In the genomic region with DNA sequence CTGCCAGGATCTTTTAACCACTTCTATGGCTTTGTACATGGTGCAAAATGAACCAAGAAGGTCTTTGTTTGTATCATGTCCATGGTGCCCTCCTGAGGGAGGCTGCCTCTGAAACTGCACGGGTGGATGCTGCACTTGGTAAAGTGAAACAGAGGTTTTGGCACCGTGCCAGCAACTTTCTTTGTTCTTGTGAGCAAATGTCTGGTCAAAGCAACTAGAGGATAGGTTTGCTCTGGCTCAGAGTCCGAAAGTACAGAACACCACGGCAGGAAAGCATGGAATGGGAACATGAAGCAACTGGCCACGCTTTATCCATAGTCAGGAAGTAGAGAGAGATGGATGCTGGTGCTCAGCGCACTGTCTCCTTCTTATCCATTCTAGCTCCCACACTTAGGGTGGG, we compare ENCODE assay signal across 17 mouse cellular contexts. TPM values are rescaled to one million over a fixed set of nuclear protein-coding genes. Genes with fewer than 3 reads are reported as not detected.
DNase-seq lines count a peak whose midpoint lies in the region; ATAC-seq lines count a peak whose summit lies in the region.
"Had no signal": no experiment of that assay in that cellular context is flagged by ENCODE, and none has a peak within 500 bp of the region (broad histone marks: within the 10 kb centered on the region; RNA-seq: fewer than 3 reads in every experiment).

No protein-coding gene starts in this region.

- H3K9me3 ChIP-seq in heart, embryonic 11.5 days (replicated peaks; ENCODE audit: control insufficient read depth, low read length), result no peaks in the 10 kb centered on the region
- no peaks in the 10 kb centered on the region for H3K9me3 ChIP-seq in liver, embryonic 12.5 days (replicated peaks)
- H3K9me3 ChIP-seq in stomach, embryonic 15.5 days, result no peaks in the 10 kb centered on the region
- H3K9me3 ChIP-seq: embryonic facial prominence, embryonic 13.5 days; forebrain, embryonic 15.5 days; intestine, embryonic 15.5 days; limb, embryonic 13.5 days had no signal

- no peaks in the 10 kb centered on the region for H3K4me1 ChIP-seq in heart, embryonic 11.5 days (ENCODE audit: control insufficient read depth, insufficient read depth, low read length)
- no peaks in the 10 kb centered on the region for H3K4me1 ChIP-seq in liver, embryonic 12.5 days
- no peaks in the 10 kb centered on the region for H3K4me1 ChIP-seq in stomach, embryonic 15.5 days
- H3K4me1 ChIP-seq: embryonic facial prominence, embryonic 13.5 days; forebrain, embryonic 15.5 days; intestine, embryonic 15.5 days had no signal

- no peak overlapping the region for H3K4me3 ChIP-seq in heart, embryonic 11.5 days (ENCODE audit: low read depth, low read length)
- no peak overlapping the region for H3K4me3 ChIP-seq in liver, embryonic 12.5 days
- H3K4me3 ChIP-seq in stomach, embryonic 15.5 days (replicated peaks), result no peak overlapping the region
- H3K4me3 ChIP-seq: embryonic facial prominence, embryonic 13.5 days; forebrain, embryonic 15.5 days; intestine, embryonic 15.5 days; limb, embryonic 13.5 days had no signal

- 0 out of 2 replicates have a peak, but pooled peaks have one; percentile 16 for ATAC-seq in heart, embryonic 11.5 days (replicated peaks; ENCODE audit: insufficient number of reproducible peaks, low FRiP score, low TSS enrichment)
- ATAC-seq in liver, embryonic 12.5 days, result no peak
- ATAC-seq in stomach, embryonic 15.5 days (ENCODE audit: insufficient read depth, low FRiP score, low read depth), result peak; percentile 14; the same call in 1 of the 2 replicates
- no peak for ATAC-seq in activated CD4-positive, CD25-positive, alpha-beta regulatory T cell, adult 4 months
- ATAC-seq: forebrain, embryonic 15.5 days; intestine, embryonic 15.5 days had no signal

- no peak overlapping the region for H3K9ac ChIP-seq in heart, embryonic 11.5 days (ENCODE audit: low read depth, low read length)
- H3K9ac ChIP-seq in liver, embryonic 12.5 days, result no peak overlapping the region
- H3K9ac ChIP-seq in stomach, embryonic 15.5 days, result no peak overlapping the region
- H3K9ac ChIP-seq: embryonic facial prominence, embryonic 13.5 days; forebrain, embryonic 15.5 days; intestine, embryonic 15.5 days; limb, embryonic 13.5 days had no signal

- no peaks in the 10 kb centered on the region for H3K36me3 ChIP-seq in heart, embryonic 11.5 days (ENCODE audit: control insufficient read depth, insufficient read depth, low read length)
- H3K36me3 ChIP-seq in liver, embryonic 12.5 days, result no peaks in the 10 kb centered on the region
- no peaks in the 10 kb centered on the region for H3K36me3 ChIP-seq in stomach, embryonic 15.5 days
- H3K36me3 ChIP-seq: embryonic facial prominence, embryonic 13.5 days; forebrain, embryonic 15.5 days; intestine, embryonic 15.5 days; limb, embryonic 13.5 days had no signal

- no peak overlapping the region for H3K27ac ChIP-seq in heart, embryonic 11.5 days (ENCODE audit: low read depth, low read length)
- H3K27ac ChIP-seq in liver, embryonic 12.5 days, result no peak overlapping the region
- H3K27ac ChIP-seq in stomach, embryonic 15.5 days, result no peak overlapping the region
- H3K27ac ChIP-seq: embryonic facial prominence, embryonic 13.5 days; forebrain, embryonic 15.5 days; intestine, embryonic 15.5 days; limb, embryonic 13.5 days had no signal

- DNase-seq in heart, adult 9 months (ENCODE audit: low spot score in 2 of 2), result no peak
- peak; percentile 20 for DNase-seq in liver
- DNase-seq in testis, postnatal 10 days (ENCODE audit: low spot score), result peak; percentile 74
- DNase-seq in testis, postnatal 14 days (ENCODE audit: low spot score), result no peak
- DNase-seq: cerebellum, adult 9-11 months; gastrocnemius, postnatal 36 days had no signal

- WGBS in heart, embryonic 11.5 days (ENCODE audit: insufficient replicate concordance), result 68% methylated on average over 6 of the region's 6 CpGs
- 66% methylated on average over 6 of the region's 6 CpGs for WGBS in liver, embryonic 12.5 days (ENCODE audit: insufficient replicate concordance)
- WGBS in stomach, embryonic 15.5 days, result 54% methylated on average over 6 of the region's 6 CpGs

- no peak overlapping the region for H3K4me2 ChIP-seq in heart, embryonic 11.5 days
- no peak overlapping the region for H3K4me2 ChIP-seq in liver, embryonic 12.5 days
- no peak overlapping the region for H3K4me2 ChIP-seq in stomach, embryonic 15.5 days
- H3K4me2 ChIP-seq: embryonic facial prominence, embryonic 13.5 days; forebrain, embryonic 15.5 days; intestine, embryonic 15.5 days; limb, embryonic 13.5 days had no signal

- H3K27me3 ChIP-seq in heart, embryonic 11.5 days (ENCODE audit: control insufficient read depth, insufficient read depth, low read length), result no peaks in the 10 kb centered on the region
- 0 out of 2 replicates have a peak, but pooled peaks cover 3% of the 10 kb centered on the region for H3K27me3 ChIP-seq in liver, embryonic 12.5 days (replicated peaks)
- no peaks in the 10 kb centered on the region for H3K27me3 ChIP-seq in stomach, embryonic 15.5 days (replicated peaks)
- H3K27me3 ChIP-seq: CH12.LX; embryonic facial prominence, embryonic 13.5 days; forebrain, embryonic 15.5 days; intestine, embryonic 15.5 days; limb, embryonic 13.5 days had no signal

RNA-seq across cellular contexts. Expression of a gene that starts 29.7 kb away (rescaled TPM):
- not detected in 2 replicates for polyA plus RNA-seq in heart, embryonic 11.5 days (2014; fragmentation: Nextera tagmentation; extraction: Ambion mirVana)
- polyA plus RNA-seq in liver, embryonic 12.5 days (2016; fragmentation: Nextera tagmentation; extraction: Ambion mirVana), result not detected in 2 replicates
- not detected in 2 replicates for polyA plus RNA-seq in stomach, embryonic 15.5 days (2015; fragmentation: Nextera tagmentation; extraction: Ambion mirVana)
- not detected for polyA plus RNA-seq in activated CD4-positive, CD25-positive, alpha-beta regulatory T cell, adult 4 months (2017; shearing (Covaris generic))
- polyA plus RNA-seq: embryonic facial prominence, embryonic 13.5 days; forebrain, embryonic 15.5 days; heart, postnatal 0 days; intestine, embryonic 15.5 days; limb, embryonic 13.5 days; urinary bladder, adult 2 months had no signal

RNA-seq across cellular contexts. Expression of a gene that starts 35.8 kb away (rescaled TPM):
- polyA plus RNA-seq in heart, embryonic 11.5 days (2014; fragmentation: Nextera tagmentation; extraction: Ambion mirVana), result 4.4 and 4.7 TPM in 2 replicates
- polyA plus RNA-seq in liver, embryonic 12.5 days (2016; fragmentation: Nextera tagmentation; extraction: Ambion mirVana), result 5.2 and 5.5 TPM in 2 replicates
- polyA plus RNA-seq in stomach, embryonic 15.5 days (2015; fragmentation: Nextera tagmentation; extraction: Ambion mirVana), result 9.0 and 10.2 TPM in 2 replicates
- 1 to 10 TPM; 3.7 to 3.8 TPM for polyA plus RNA-seq in activated CD4-positive, CD25-positive, alpha-beta regulatory T cell, adult 4 months (2017; shearing (Covaris generic))

Comparison
In these comparisons a context has a peak if more than half of its experiments do, and no peak if none do; other contexts are left out.
1. DNase-seq: peak in liver (single experiment) and testis, postnatal 10 days (single experiment); none in heart, adult 9 months (0 of 2) and testis, postnatal 14 days (single experiment).
2. ATAC-seq: peak in heart, embryonic 11.5 days (single experiment) and stomach, embryonic 15.5 days (single experiment); none in liver, embryonic 12.5 days (single experiment) and activated CD4-positive, CD25-positive, alpha-beta regulatory T cell, adult 4 months (single experiment).